Mouse (Mus musculus) kidney, adult 18-20 months (tissue): ENCODE results near the gene Trir.

Source experiments
- DNase-seq: peaks from one replicate; pipeline ENCODE4 v3.0.0; 2021

Trir gene

GRCm38 (mm10) chr8:84995680-84996079 lies 30.9 kb upstream of the Trir start:
- DNase-seq = no peak

- DNase-seq = no peak
Measured at GRCm38 (mm10) chr8:84996978-84997377, 29.6 kb upstream of the Trir start.

- DNase-seq = peak; percentile 89
Measured at GRCm38 (mm10) chr8:84997649-84998295, 28.9 kb upstream of the Trir start.

GRCm38 (mm10) chr8:85007686-85008085 lies 18.9 kb upstream of the Trir start:
- peak; percentile 57 for DNase-seq

- DNase-seq = no peak
Measured at GRCm38 (mm10) chr8:85011242-85011641, 15.4 kb upstream of the Trir start.

- DNase-seq = peak; percentile 84
Measured at GRCm38 (mm10) chr8:85013230-85013840, 13.3 kb upstream of the Trir start.

GRCm38 (mm10) chr8:85014431-85014830 lies 12.2 kb upstream of the Trir start, which contains the start of gene Best2:
TSS of gene Best2 (minus strand) at chr8:85014531.
- DNase-seq = no peak

- no peak for DNase-seq
Measured at GRCm38 (mm10) chr8:85016724-85017123, 9.9 kb upstream of the Trir start.

GRCm38 (mm10) chr8:85017209-85017608 lies 9.4 kb upstream of the Trir start:
- no peak for DNase-seq

- no peak for DNase-seq
Measured at GRCm38 (mm10) chr8:85021514-85022055, 5.0 kb upstream of the Trir start.

GRCm38 (mm10) chr8:85023846-85024245 lies 2.8 kb upstream of the Trir start:
- no peak for DNase-seq

- DNase-seq = peak; percentile 89
Measured at GRCm38 (mm10) chr8:85025098-85025932, 1.3 kb upstream of the Trir start, which contains the start of gene Asna1. TSS of gene Asna1 (minus strand) at chr8:85025281.

- no peak for DNase-seq
Measured at GRCm38 (mm10) chr8:85027516-85027855, 863 bp downstream of the Trir start.

GRCm38 (mm10) chr8:85027922-85028321 lies 1.3 kb downstream of the Trir start:
- DNase-seq = no peak

GRCm38 (mm10) chr8:85029271-85029670 lies 2.6 kb downstream of the Trir start:
- no peak for DNase-seq

- peak; percentile 64 for DNase-seq
Measured at GRCm38 (mm10) chr8:85032622-85033311, 6.1 kb downstream of the Trir start.

GRCm38 (mm10) chr8:85033867-85034266 lies 7.2 kb downstream of the Trir start:
- DNase-seq = no peak

GRCm38 (mm10) chr8:85034764-85035163 lies 8.1 kb downstream of the Trir start:
- DNase-seq = peak; percentile 71

- no peak for DNase-seq
Measured at GRCm38 (mm10) chr8:85035165-85035727, 8.6 kb downstream of the Trir start.

- peak; percentile 53 for DNase-seq
Measured at GRCm38 (mm10) chr8:85035728-85036310, 9.2 kb downstream of the Trir start.

- no peak for DNase-seq
Measured at GRCm38 (mm10) chr8:85036381-85036717, 9.7 kb downstream of the Trir start.

GRCm38 (mm10) chr8:85036718-85037365 lies 10.2 kb downstream of the Trir start, which contains the start of gene Tnpo2:
TSS of gene Tnpo2 (plus strand) at chr8:85036915.
- DNase-seq = peak; percentile 90
